Mouse (Mus musculus) adrenal gland (tissue): ENCODE measurements around the gene Pip5k1b.

Experiments
- intact Hi-C: fragments of 180-260 bp; cut with DNase I; formaldehyde crosslinking; loops from one replicate; pipeline ENCODE4 v1.15.1; 2025

The Pip5k1b gene

DNA sequence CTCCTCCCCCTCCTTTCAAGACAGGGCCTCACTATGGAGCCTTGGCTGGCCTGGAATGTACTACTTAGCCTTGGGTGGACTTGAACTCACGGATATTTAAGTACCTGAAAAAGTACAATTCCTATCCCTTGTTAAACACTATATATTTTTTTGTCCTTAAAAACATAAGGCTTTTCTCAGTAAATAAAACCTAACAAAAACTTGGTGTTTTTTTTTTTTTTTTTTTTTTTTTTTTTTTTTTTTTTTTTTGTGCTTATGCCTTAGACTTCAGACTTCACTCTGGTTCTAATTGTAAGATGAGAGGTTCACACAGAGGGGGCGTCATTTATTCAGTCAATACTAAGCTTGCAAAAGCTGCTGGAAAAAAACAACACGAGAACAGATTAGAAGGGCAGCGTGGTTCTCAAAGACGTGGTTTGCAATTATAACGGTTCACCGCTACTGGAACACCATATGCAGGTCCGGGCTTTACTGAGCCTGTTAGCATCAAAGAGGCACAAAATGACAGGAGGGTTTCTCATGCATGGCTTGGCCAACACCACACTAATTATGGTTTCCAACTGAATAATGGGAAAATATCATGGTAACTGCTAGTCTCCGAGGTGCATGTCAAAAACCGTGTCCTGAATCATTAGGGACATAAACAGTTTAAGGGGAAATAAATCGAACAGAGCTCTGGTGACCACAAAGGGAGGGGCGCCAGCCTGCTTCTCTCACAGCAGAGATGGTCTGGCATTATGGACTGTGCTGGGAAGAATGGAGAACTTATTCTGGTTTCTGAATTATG, 242.9 kb downstream of the Pip5k1b start:
- intact Hi-C loops: no loop called here

- intact Hi-C loops: no loop called here
Measured at GRCm38 (mm10) chr19:24312046-24312445, 243.6 kb downstream of the Pip5k1b start.

- intact Hi-C loops: no loop called here
Measured at GRCm38 (mm10) chr19:24308305-24308705, 247.4 kb downstream of the Pip5k1b start.

DNA sequence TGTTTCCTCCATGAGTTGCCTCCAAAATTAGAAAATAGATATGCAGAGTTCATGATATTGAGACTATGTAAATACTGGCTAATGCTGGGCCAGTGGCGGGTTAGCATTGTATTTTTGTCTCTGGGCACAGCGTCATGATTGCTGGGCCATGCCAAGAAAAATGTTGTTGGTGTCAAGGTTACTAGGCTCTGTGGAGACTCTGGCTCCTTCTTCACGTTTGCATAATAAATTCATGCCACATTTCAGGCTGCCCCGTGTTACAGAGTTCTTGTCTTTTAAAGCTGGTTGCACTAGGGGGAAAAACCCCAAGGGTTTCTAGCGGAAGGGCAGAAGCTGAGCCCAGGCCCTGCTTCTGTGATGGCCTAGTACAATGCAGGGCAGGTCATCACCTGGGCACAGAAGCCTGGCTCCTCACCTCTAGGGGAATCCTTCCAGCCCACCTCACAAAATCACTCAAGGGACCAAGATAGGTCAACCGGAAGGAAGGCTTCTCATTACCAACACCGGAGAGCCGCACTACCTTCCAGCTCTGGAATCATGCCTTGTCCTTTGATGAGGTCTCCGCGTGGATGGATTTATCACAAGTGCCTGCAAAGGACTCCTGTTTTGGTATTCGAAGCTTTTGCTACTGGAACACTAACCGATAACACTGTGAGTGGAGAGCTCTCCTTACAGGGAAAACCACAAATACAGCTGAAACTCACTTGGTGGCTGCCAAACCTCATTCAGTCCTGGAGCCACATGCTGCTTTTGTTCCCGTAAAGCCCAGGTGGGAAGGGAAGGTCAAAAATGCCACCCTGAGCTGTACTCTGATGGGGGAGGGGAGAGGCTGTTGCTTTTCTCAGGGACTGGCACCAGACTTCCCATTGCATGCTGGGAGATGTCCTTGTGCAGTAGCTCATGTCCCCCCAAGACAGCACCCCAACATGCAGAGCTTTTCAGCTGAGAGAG, 248.1 kb downstream of the Pip5k1b start:
- intact Hi-C loops: no loop called here

DNA sequence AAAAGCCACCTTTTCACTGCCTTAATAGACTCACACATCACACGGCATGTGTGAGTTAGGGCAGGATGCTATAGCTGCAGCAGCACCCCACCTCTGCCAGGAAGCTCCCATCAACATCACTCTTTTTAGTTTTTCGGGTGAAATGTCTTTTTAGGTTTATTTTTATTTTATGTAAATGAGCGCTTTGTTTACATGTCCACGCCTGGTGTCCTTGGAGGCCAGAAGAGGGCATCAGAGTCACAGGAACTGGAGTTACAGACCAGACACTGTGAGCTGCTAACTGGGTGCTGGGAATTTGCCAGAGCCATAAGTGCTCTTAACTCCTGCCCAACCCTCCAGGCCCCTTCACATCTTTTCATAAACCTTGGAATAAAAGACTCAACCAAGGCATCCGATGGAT, 249.3 kb downstream of the Pip5k1b start:
- intact Hi-C loops: no loop called here

DNA sequence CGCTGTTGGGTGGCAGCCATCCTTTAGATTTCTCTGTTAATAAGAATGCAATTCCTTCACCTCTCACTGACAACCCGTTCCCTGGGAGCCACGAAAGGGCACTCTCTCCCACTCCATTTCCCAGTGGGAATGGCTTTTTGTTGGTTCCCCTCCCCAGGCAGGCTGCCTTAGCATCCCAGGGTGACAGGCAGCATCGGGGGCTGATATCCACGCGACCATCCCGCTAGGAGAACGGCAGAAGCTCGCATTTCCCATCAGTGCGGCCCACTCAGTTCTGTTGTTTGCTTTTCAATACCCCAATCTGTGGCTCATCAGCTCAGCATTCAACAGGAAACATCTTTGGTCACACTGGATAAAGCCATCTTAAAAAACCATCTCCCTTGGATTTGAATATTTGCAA, 253.5 kb downstream of the Pip5k1b start:
- intact Hi-C loops: loop anchor here (5.0 kb wide), 3 partner anchors 80 to 330 kb away; partner anchors contain the start of gene Fam122a

DNA sequence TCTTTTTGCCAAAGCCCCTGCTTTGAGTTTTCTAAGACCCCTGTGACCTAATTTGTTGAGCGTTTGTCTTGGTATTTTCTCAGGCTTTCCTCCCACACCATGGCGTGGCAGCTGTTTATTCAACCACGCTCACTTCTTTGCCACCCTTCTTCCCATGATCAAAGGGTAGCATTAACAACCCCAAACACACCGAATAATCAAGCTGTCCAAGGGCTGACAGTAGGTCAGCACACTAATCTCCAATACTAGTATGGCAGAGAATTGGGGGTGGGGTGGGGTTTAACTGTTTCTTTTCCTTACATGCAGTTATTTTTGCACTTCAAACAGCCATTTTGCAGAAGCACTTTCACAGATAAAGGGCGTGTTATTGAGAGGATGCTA, 253.9 kb downstream of the Pip5k1b start:
- intact Hi-C loops: loop anchor here (2.0 to 5.0 kb wide), 4 partner anchors 81 to 331 kb away; partner anchors contain the start of gene Fam122a

DNA sequence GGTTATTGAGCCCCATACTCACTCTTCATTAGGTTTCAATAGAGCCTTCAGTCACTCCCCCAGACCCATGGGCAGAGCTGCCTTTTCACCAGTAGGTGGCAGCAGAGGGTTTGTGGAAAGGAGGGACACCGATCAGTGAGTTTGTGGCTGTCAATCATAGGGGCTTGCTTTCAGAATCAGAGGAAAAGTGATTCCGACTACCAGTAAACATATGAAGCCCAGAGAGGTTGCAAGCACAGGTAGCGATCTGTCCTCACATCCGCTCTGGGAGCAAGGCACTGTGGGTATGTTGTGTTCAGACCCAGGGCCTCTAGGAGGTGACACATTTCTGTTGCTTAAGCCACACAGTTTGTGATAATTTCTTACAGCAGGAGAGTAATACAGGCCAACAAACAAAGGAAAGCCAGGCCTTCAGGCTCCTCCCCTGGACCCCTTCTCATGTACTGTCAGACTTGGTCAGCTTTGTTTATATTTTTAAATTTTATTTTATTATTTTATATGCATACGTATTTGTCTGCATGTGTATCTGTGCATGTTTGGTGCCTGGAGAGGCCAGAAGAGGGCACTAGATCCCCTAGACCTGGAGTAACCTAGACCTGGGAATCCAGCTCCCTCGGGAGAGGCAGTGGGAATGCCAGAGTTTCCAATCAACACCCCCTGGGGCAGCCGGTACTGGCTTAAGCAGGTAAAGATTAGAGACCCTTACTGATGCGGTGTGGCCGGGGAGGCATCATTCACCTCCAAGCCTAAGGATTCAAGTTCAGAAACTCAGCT, 254.5 kb downstream of the Pip5k1b start:
- intact Hi-C loops: loop anchor here (2.0 to 5.0 kb wide), 4 partner anchors 81 to 331 kb away; partner anchors contain the start of gene Fam122a

DNA sequence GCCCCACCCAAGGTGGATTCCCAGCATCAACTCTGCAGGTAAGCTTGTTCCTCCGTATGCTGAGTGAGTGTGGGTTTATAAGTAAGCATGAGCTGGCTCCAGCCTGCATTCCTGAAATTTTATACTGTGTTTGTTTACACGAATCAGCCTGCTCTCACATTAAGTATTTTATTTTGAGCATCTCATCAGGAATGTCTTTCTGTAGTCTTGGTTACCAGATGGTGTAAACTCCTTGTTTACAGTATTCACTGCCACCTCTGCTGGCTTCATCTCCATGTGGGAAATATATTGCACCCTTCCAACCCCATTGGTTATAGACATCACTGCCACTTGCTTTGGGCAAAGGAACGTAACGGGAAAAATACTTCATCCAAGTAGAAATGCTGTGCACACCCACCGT, 262.1 kb downstream of the Pip5k1b start:
- intact Hi-C loops: no loop called here

GRCm38 (mm10) chr19:24284187-24284586, 271.5 kb downstream of the Pip5k1b start:
- intact Hi-C loops: loop anchor here (5.0 to 10.0 kb wide), 2 partner anchors 348 to 601 kb away; no protein-coding TSS in a partner anchor

DNA sequence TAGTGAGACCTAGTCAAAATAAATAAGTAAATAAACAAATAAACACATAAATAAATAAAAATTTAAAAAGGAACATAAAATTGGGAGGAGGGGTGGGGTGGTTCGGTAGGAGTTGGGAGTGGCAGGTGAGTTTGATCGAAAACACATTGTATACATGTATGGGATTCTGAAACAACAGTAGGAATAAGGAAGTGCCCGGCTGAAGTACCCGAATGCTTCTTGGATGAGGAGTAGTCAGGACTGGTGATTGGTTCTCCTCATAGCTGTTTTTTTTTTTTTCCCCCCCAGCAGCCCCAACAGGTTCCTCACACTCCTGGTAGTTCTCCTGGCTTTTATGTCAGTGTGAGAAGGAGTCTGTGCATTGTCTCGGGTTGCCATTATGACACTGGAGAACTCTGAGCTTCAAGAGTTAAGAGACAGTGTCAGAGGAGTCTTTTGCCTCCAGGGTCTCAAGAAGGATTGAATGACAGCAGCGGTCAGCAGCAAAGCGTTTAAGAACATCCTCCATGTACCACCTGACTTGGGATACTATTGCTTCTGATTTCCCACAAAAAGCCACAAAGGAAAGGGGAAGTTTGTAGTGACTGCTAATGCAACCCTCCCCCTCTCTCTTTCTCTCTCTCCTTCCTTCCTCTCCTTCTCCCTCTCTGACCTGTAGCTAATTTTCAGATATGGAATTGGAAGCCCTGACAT, 274.2 kb downstream of the Pip5k1b start:
- intact Hi-C loops: loop anchor here (5.0 to 10.0 kb wide), 2 partner anchors 351 to 603 kb away; no protein-coding TSS in a partner anchor

DNA sequence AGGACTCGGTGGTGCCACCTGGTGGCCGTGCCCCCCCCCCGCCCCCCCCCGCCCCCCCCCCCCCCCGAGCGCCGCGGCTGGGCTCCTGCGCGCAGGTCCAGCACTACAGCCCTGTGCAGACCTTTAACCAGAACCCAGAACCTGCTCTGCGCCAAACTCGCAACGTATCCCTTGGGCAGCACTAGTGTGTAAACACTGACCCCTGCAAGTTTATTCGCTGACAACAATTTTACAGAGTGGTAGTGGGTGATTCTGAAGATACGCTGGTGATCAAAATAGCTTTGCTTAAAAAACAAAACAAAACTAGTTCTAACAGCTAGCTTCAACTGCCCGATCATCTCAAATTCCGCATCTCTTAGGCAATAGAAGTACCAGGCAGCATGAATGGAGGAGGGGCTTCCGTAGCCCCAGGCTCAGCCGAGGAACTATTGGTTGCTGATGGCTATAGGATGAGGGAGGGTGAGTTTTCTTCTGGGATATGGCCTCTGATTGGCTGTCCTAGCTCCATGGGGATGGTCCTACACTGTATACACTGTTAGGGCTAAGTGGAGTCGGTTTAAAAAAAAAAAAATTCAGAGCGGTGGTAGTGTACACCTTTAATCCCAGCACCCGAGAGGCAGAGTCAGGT, 275.0 kb downstream of the Pip5k1b start, which contains the start of gene Fxn:
Gene Fxn (minus strand): TSS at position 5 of the 628 bp plus-strand sequence.
- intact Hi-C loops: loop anchor here (5.0 to 10.0 kb wide), 2 partner anchors 352 to 604 kb away; no protein-coding TSS in a partner anchor

- intact Hi-C loops: loop anchor here (5.0 to 10.0 kb wide), 2 partner anchors 352 to 605 kb away; no protein-coding TSS in a partner anchor
Measured at GRCm38 (mm10) chr19:24279706-24280600, 275.7 kb downstream of the Pip5k1b start.

DNA sequence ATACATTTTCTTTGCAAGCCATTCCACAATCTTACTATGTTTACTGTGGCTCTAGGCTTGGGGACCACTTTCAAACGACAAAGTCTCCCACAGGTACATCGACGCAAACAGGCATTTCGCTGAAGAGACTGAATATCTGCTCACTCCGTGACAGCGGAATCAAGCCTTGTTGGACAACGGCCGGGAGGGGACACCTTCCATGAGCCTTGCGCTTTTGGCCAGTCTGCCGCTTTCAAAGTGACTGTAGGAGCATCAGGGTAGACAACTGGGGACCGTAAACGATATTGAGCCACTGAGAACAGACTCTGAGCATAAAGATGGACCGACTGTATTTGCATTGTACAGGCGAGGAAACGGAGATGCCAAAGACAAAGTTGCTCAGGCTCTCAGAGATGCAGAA, 276.8 kb downstream of the Pip5k1b start:
- intact Hi-C loops: no loop called here

- intact Hi-C loops: no loop called here
Measured at GRCm38 (mm10) chr19:24274281-24274680, 281.4 kb downstream of the Pip5k1b start.

DNA sequence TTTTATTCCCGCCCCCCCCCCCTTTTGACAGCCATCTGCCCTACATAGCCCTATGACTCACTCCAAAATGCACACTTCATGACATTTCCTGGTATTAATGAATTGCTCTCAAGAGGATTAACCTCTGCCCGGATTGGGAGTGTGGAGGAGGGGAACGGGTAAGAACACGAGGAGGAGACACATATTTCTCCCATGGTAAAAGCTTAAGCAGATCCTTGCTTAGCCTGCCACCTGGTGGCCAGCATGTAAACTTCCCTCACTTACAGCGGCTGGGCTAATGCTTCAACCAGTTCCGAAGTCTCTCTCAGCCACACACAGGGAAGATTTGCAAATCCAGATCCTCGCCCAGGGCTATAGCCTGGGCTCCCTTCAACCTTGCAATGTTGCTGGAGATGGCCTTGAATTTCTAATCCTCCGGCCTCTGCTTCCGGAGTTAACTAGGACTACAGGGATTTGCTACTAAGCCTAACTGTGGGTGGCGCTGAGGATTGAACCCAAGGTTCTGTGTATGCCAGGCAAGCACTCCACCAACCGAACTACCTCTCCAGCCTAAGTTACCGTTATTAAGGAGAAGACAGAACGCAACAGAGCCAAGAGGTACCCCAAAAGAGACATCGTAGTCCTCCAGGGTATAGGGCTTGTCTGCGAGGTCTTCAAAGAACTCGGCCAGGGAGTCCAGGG, 283.8 kb downstream of the Pip5k1b start:
- intact Hi-C loops: loop anchor here (2.0 kb wide), 1 partner anchor 121 kb away; no protein-coding TSS in a partner anchor

- intact Hi-C loops: loop anchor here (2.0 kb wide), 1 partner anchor 121 kb away; no protein-coding TSS in a partner anchor
Measured at GRCm38 (mm10) chr19:24271326-24271725, 284.3 kb downstream of the Pip5k1b start.

GRCm38 (mm10) chr19:24268531-24268930, 287.1 kb downstream of the Pip5k1b start:
- intact Hi-C loops: loop anchor here (5.0 to 10.0 kb wide), 2 partner anchors 96 to 404 kb away; no protein-coding TSS in a partner anchor
